Mouse (Mus musculus) hindbrain, embryonic 14.5 days (tissue): ENCODE measurements around the gene Tmem81. TPM values are rescaled to one million over a fixed set of nuclear protein-coding genes. Genes with fewer than 3 reads are reported as not detected.

Source experiments
- ATAC-seq: fragments of 200-750 bp; cut with Nextera tagmentation; 2 replicates; pipeline ENCODE4 v1.8.0; 2017; ENCODE audit warnings: moderate number of reproducible peaks, mild to moderate bottlenecking, moderate TSS enrichment, moderate library complexity; ENCODE audit not compliant: low FRiP score
- DNase-seq: peaks from one replicate; pipeline ENCODE4 v3.0.0-alpha.2; 2015; ENCODE audit warnings: low spot score
- H3K27ac ChIP-seq: fragments of 300-500 bp; sonication (generic); 2 replicates; pipeline ENCODE4 v1.5.1; 2014; ENCODE audit warnings: mild to moderate bottlenecking, moderate library complexity
- H3K27me3 ChIP-seq: fragments of 300-500 bp; sonication (generic); 2 replicates; pipeline ENCODE4 v1.6.1; 2014; ENCODE audit warnings: mild to moderate bottlenecking, low read length, mixed read lengths; ENCODE audit not compliant: control insufficient read depth, insufficient read depth
- H3K36me3 ChIP-seq: fragments of 300-500 bp; sonication (generic); replicated peaks from 2 replicates; pipeline ENCODE4 v1.6.1; 2014; ENCODE audit not compliant: control insufficient read depth, insufficient read depth
- H3K4me1 ChIP-seq: fragments of 300-500 bp; sonication (generic); replicated peaks from 2 replicates; pipeline ENCODE4 v1.6.1; 2014; ENCODE audit warnings: antibody characterized with exemption, low read length, mixed read lengths; ENCODE audit not compliant: control insufficient read depth, insufficient read depth
- H3K4me2 ChIP-seq: fragments of 300-500 bp; sonication (generic); replicated peaks from 2 replicates; pipeline ENCODE4 v1.6.1; 2014; ENCODE audit warnings: mild to moderate bottlenecking, moderate library complexity
- H3K4me3 ChIP-seq: fragments of 300-500 bp; sonication (generic); replicated peaks from 2 replicates; pipeline ENCODE4 v1.5.1; 2014; ENCODE audit warnings: mild to moderate bottlenecking, low read length
- H3K9ac ChIP-seq: fragments of 300-500 bp; sonication (generic); 2 replicates; pipeline ENCODE4 v1.6.1; 2014
- H3K9me3 ChIP-seq: fragments of 300-500 bp; sonication (generic); 2 replicates; pipeline ENCODE4 v1.6.1; 2016; ENCODE audit warnings: low read length; ENCODE audit not compliant: control insufficient read depth
- WGBS: fragments of 180-500 bp; shearing (Covaris S2); extraction: QIAGEN DNeasy Blood & Tissue Kit; methylation state at CpG from one replicate; pipeline ENCODE4 v1.1.7; 2014; 5-methylcytosine and 5-hydroxymethylcytosine counted together
- polyA plus RNA-seq: library from polyadenylated mRNA; unstranded; fragments of >200 nt; fragmentation: Nextera tagmentation; extraction: Ambion mirVana; gene quantifications from 2 replicates; pipeline ENCODE4 v1.2.1, GENCODE M21; 2014

Gene Tmem81
- polyA plus RNA-seq, 1 experiment from 2014 or later, result 1.3 TPM

DNA sequence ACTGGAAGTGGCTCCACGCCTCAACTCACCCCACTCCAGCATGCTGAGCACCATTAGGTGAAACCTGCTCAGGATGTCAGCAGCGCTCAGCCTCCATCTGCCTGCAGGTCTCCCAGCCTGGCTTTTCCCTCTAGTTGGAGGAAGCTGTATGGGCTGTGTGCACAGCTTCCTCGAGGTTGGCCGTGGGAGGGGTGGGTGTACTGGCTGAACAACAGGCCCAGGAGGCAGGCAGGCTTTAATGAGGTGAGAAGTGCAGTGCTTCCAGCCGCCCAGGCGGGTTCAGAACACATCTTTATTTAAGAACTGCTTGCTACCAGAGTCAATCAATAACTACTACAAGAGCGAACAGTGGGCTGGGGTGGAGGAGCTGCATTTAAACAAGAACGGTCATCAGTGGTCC is 5.5 kb downstream of the Tmem81 start:
- DNase-seq (no peak), ATAC-seq (peak; percentile 48; the same call in 1 of the 2 replicates)
- whole genome bisulfite sequencing, result 42% methylated on average over 8 of the region's 8 CpGs
- Histone ChIP-seq H3K4me2 (no peak overlapping the region), H3K9me3 (no peaks in the 10 kb centered on the region), H3K36me3 (peaks cover 37% of the 10 kb centered on the region), H3K27me3 (no peaks in the 10 kb centered on the region), H3K27ac (peak overlapping the region; percentile 26; the same call in 1 of the 2 replicates), H3K4me1 (no peaks in the 10 kb centered on the region; the same call in 1 of the 2 replicates), H3K9ac (no peak overlapping the region), H3K4me3 (no peak overlapping the region)

GRCm38 (mm10) chr1:132512106-132512505 is 6.1 kb downstream of the Tmem81 start:
- H3K27ac ChIP-seq, result no peak overlapping the region
- H3K27me3 ChIP-seq, result no peaks in the 10 kb centered on the region
- no peaks in the 10 kb centered on the region for H3K9me3 ChIP-seq
- H3K4me2 ChIP-seq, result no peak overlapping the region
- no peak overlapping the region for H3K9ac ChIP-seq
- WGBS, result 79% methylated on average over 8 of the region's 8 CpGs
- H3K4me1 ChIP-seq, result no peaks in the 10 kb centered on the region; the same call in 1 of the 2 replicates
- no peak overlapping the region for H3K4me3 ChIP-seq
- H3K36me3 ChIP-seq, result peaks cover 37% of the 10 kb centered on the region
- DNase-seq, result no peak
- ATAC-seq, result no peak

DNA sequence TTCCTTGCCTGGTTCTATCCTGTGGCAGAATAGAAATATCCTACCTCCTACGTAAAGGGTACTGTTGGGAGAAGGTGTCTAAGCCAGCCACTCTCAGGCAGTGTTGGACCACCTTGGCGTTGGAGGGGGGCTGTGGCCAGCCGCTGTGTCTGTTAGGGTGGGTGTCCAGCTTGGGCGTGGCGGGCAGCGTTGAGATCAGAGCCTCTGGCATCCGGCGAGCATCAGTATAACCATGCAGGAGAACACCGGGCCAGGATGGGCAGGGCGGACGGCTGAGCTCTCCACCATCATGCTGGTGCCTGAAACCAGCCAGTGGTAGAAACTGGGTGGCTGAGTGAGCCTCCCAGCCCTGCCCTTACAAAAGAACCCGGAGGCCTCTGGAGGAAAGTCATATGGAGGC is 9.3 kb downstream of the Tmem81 start:
- DNase-seq (no peak), ATAC-seq (no peak)
- H3K27me3 ChIP-seq, result no peaks in the 10 kb centered on the region
- 95% methylated on average over 12 of the region's 12 CpGs for WGBS
- no peak overlapping the region for H3K9ac ChIP-seq
- H3K4me3 ChIP-seq, result no peak overlapping the region
- no peak overlapping the region for H3K4me2 ChIP-seq
- H3K27ac ChIP-seq, result no peak overlapping the region
- H3K36me3 ChIP-seq, result peaks cover 54% of the 10 kb centered on the region
- H3K4me1 ChIP-seq, result no peaks in the 10 kb centered on the region; the same call in 1 of the 2 replicates
- no peaks in the 10 kb centered on the region for H3K9me3 ChIP-seq

- WGBS, result 95% methylated on average over 11 of the region's 11 CpGs
- Histone ChIP-seq H3K27me3 (no peaks in the 10 kb centered on the region), H3K36me3 (peaks cover 58% of the 10 kb centered on the region), H3K9me3 (no peaks in the 10 kb centered on the region), H3K9ac (no peak overlapping the region), H3K4me3 (no peak overlapping the region), H3K4me1 (no peaks in the 10 kb centered on the region), H3K4me2 (no peak overlapping the region), H3K27ac (no peak overlapping the region)
- no peak for ATAC-seq
- DNase-seq, result no peak
These were observed 10.7 kb downstream of the Tmem81 start for GRCm38 (mm10) chr1:132516776-132517175.

DNA sequence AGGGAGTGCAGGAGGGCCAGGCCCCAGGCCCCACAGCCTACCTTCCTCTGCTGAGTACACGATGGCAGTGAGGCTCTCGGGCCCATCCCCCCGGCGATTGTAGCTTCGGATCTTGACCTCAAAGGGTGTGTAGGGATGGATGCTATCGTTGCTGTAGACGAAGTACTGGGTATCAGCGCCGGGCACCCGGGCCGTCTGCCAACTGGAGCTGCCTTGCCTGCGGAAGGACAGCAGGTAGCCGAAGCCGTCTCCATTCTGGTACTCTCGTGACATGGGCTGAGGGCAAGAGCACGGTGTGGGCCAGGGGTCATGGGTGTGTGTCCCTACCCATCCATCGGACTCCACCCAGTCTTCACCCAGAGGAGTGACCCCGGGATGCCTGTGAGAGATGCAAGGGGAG is 12.6 kb downstream of the Tmem81 start:
- H3K9me3 ChIP-seq, result no peaks in the 10 kb centered on the region
- H3K9ac ChIP-seq, result no peak overlapping the region
- no peak overlapping the region for H3K27ac ChIP-seq
- H3K4me1 ChIP-seq, result no peaks in the 10 kb centered on the region
- no peak overlapping the region for H3K4me2 ChIP-seq
- no peak for ATAC-seq
- H3K36me3 ChIP-seq, result peaks cover 75% of the 10 kb centered on the region
- no peak overlapping the region for H3K4me3 ChIP-seq
- WGBS, result 86% methylated on average over 18 of the region's 18 CpGs
- H3K27me3 ChIP-seq, result no peaks in the 10 kb centered on the region
- DNase-seq, result no peak

GRCm38 (mm10) chr1:132519734-132520133 is 13.7 kb downstream of the Tmem81 start:
- Histone ChIP-seq H3K4me1 (no peaks in the 10 kb centered on the region), H3K9ac (no peak overlapping the region), H3K27ac (no peak overlapping the region), H3K27me3 (no peaks in the 10 kb centered on the region), H3K4me3 (no peak overlapping the region), H3K9me3 (no peaks in the 10 kb centered on the region), H3K4me2 (no peak overlapping the region), H3K36me3 (peaks cover 76% of the 10 kb centered on the region)
- 88% methylated on average over 11 of the region's 11 CpGs for WGBS
- no peak for DNase-seq
- no peak for ATAC-seq

GRCm38 (mm10) chr1:132520764-132521163 is 14.7 kb downstream of the Tmem81 start:
- Histone ChIP-seq H3K4me2 (no peak overlapping the region), H3K27me3 (no peaks in the 10 kb centered on the region), H3K4me1 (0 out of 2 replicates have a peak, but pooled peaks cover 6% of the 10 kb centered on the region), H3K4me3 (no peak overlapping the region), H3K9me3 (no peaks in the 10 kb centered on the region), H3K27ac (no peak overlapping the region), H3K36me3 (peaks cover 75% of the 10 kb centered on the region), H3K9ac (no peak overlapping the region)
- 17% methylated on average over 5 of the region's 6 CpGs for WGBS
- ATAC-seq (no peak), DNase-seq (no peak)

DNA sequence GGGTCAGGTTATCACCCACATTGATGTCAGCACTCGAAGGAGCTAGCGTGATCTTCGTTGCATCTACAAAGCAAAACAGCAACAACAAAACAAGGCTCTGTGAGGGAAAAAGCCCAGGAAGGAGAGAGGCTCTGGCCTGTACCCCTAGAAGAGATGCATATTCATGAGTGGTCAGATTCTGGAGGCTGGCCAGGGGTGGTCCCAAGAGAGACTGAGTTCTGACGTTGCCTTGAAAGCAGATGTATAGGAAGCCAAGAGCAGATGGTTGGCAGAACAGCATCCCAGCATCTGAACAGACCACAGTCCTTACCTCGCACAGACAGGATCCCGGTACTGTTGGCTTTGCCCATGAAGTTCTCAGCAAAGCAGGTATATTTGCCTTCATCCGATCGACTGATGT is 17.0 kb downstream of the Tmem81 start:
- Histone ChIP-seq H3K36me3 (peaks cover 62% of the 10 kb centered on the region), H3K9me3 (no peaks in the 10 kb centered on the region), H3K27me3 (no peaks in the 10 kb centered on the region), H3K4me2 (no peak overlapping the region), H3K9ac (no peak overlapping the region), H3K4me1 (peaks cover 12% of the 10 kb centered on the region; the same call in 1 of the 2 replicates), H3K4me3 (no peak overlapping the region), H3K27ac (0 out of 2 replicates have a peak overlapping the region, but pooled peaks have one; percentile 28)
- ATAC-seq (0 out of 2 replicates have a peak, but pooled peaks have one; percentile 10), DNase-seq (no peak)
- WGBS, result 74% methylated on average over 8 of the region's 8 CpGs

GRCm38 (mm10) chr1:132523920-132524319 is 17.9 kb downstream of the Tmem81 start:
- Histone ChIP-seq H3K4me3 (no peak overlapping the region), H3K4me2 (no peak overlapping the region), H3K27ac (no peak overlapping the region), H3K27me3 (no peaks in the 10 kb centered on the region), H3K9ac (no peak overlapping the region), H3K9me3 (no peaks in the 10 kb centered on the region), H3K36me3 (peaks cover 60% of the 10 kb centered on the region), H3K4me1 (peaks cover 12% of the 10 kb centered on the region; the same call in 1 of the 2 replicates)
- DNase-seq, result no peak
- WGBS, result 40% methylated on average over 4 of the region's 4 CpGs
- no peak for ATAC-seq

DNA sequence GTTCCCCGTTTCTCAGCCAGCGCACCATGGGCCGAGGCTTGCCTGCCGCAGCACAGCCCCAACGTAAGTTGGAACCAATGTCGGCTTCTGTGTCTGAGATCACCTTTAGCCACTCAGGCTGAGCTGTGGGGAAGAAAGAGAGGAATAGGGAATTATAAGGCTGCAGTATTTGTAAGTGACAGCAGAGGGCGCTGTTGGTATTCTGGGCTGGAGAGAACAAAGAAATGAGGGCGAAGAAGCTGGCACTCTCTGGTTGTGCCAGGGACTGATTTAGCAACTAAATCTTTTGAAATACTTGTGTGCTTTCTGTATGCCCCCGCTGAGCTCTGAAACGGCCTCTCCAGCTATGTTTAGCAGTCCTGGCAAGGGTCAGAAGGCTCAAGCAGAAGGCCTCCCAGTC is 19.8 kb downstream of the Tmem81 start:
- Histone ChIP-seq H3K4me2 (no peak overlapping the region), H3K27ac (peak overlapping the region; percentile 81), H3K36me3 (peaks cover 46% of the 10 kb centered on the region), H3K9ac (peak overlapping the region; percentile 41), H3K27me3 (no peaks in the 10 kb centered on the region), H3K4me3 (no peak overlapping the region), H3K9me3 (no peaks in the 10 kb centered on the region), H3K4me1 (peaks cover 21% of the 10 kb centered on the region)
- ATAC-seq (peak; percentile 70), DNase-seq (peak; percentile 98)
- WGBS, result 3% methylated on average over 10 of the region's 10 CpGs
